Comparison of ENCODE assay signal across 8 mouse cellular contexts in the genomic region with DNA sequence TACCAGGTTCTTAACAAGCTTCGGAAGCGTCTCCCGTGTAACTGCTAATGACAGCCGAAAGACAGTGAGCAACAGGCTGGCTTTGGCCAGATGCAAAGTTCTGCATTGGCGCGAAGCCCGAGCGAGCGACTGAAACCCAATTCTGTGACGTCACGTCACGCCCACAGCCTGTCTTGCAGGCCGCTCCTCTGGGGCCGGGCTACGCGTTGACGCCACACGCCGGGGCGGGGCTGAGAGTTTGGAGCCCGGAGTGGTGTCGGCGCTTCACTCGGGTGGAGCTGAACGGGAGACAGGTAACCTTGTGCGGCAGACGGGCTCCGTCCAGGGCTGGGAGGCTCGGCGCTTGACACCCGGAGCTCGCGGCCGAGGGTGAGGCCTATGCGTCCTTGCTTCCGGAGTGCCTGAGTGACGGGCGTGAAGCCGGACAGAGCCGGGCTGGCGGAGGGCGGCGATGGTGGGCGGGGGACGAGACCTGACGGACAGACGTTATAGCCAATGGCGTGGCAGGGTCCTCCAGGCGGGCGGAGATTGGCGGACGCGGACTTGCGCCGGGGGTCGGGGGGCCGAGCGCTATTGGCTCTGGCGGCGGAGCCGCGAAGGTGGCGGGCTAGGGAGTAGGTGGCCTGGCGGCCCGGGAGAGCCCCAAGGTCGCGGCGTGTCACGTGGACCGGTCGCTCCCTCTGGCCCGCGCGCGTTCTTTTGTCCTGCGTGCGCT. TPM values are rescaled to one million over a fixed set of nuclear protein-coding genes. Genes with fewer than 3 reads are reported as not detected.
DNase-seq lines count a peak whose midpoint lies in the region; ATAC-seq and TF ChIP-seq lines count a peak whose summit lies in the region.

A gene (plus strand): TSS at position 233 of the 715 bp plus-strand sequence.

- peak; percentile 72 for TF ChIP-seq POLR2A in brain, embryonic 14.5 days (IDR thresholded peaks at IDR 0.05; ENCODE audit: borderline replicate concordance, extremely low read depth, insufficient read depth, insufficient read length, poor library complexity, severe bottlenecking)
- peak; percentile 84 for TF ChIP-seq POLR2A in liver, adult 2 months (IDR thresholded peaks at IDR 0.05; ENCODE audit: extremely low read depth, insufficient read depth, low read length)
- TF ChIP-seq POLR2A in myocyte (IDR thresholded peaks at IDR 0.05; ENCODE audit: insufficient read length, low read depth), result peak; percentile 89

- H3K9ac ChIP-seq in heart, embryonic 11.5 days (ENCODE audit: low read depth, low read length), result peak within 1 kb of the TSS; percentile 93
- H3K9ac ChIP-seq in kidney, embryonic 16.5 days (replicated peaks; ENCODE audit: low read length), result peak within 1 kb of the TSS; percentile 86
- peak within 1 kb of the TSS; percentile 93 for H3K9ac ChIP-seq in liver, adult 2 months (ENCODE audit: low read depth, low read length)

- peaks cover 59% of the 10 kb centered on the region for H3K4me1 ChIP-seq in erythroblast, embryonic 14.5 days (ENCODE audit: control insufficient read depth)
- peaks cover 3% of the 10 kb centered on the region; the same call in 1 of the 2 replicates for H3K4me1 ChIP-seq in heart, embryonic 11.5 days (ENCODE audit: control insufficient read depth, insufficient read depth, low read length)
- peaks cover 7% of the 10 kb centered on the region for H3K4me1 ChIP-seq in kidney, embryonic 16.5 days (ENCODE audit: insufficient read depth, low read length)
- H3K4me1 ChIP-seq in liver, adult 2 months (ENCODE audit: control insufficient read depth, insufficient read depth, low read length), result peaks cover 9% of the 10 kb centered on the region

- no peak for TF ChIP-seq CTCF in C2C12 (IDR thresholded peaks at IDR 0.05; ENCODE audit: control insufficient read depth, insufficient read depth, insufficient read length)
- no peak for TF ChIP-seq CTCF in brain, embryonic 14.5 days (IDR thresholded peaks at IDR 0.05; ENCODE audit: borderline replicate concordance, extremely low read depth, insufficient read depth, insufficient read length)
- TF ChIP-seq CTCF in liver, adult 2 months (IDR thresholded peaks at IDR 0.05; ENCODE audit: low read depth, low read length), result no peak

- peak; percentile 99 for DNase-seq in brain, embryonic 14.5 days (ENCODE audit: low read depth)
- DNase-seq in liver, adult 2 months (ENCODE audit: extremely low read depth, low read depth, low spot score), result peak; percentile 92
- DNase-seq in splenic B cell, adult 2 months (ENCODE audit: low read depth, low spot score), result peak; percentile 99

- peak within 1 kb of the TSS; percentile 96 for H3K27ac ChIP-seq in heart, embryonic 11.5 days (ENCODE audit: low read depth, low read length)
- peak within 1 kb of the TSS; percentile 94 for H3K27ac ChIP-seq in kidney, embryonic 16.5 days (ENCODE audit: low read length)
- peak within 1 kb of the TSS; percentile 94 for H3K27ac ChIP-seq in liver, adult 2 months (replicated peaks; ENCODE audit: insufficient read depth, low read depth, low read length)

- peak within 1 kb of the TSS; percentile 73 for H3K4me2 ChIP-seq in heart, embryonic 11.5 days
- peak within 1 kb of the TSS; percentile 89 for H3K4me2 ChIP-seq in kidney, embryonic 16.5 days (replicated peaks; ENCODE audit: low read depth, low read length)
- peak within 1 kb of the TSS; percentile 96 for H3K4me2 ChIP-seq in myocyte (ENCODE audit: low read depth)

- H3ac ChIP-seq in C2C12 (ENCODE audit: control insufficient read depth, insufficient read length, low read depth) (peak within 1 kb of the TSS; percentile 76), myocyte (ENCODE audit: control insufficient read depth, insufficient read length) (peak within 1 kb of the TSS; percentile 49)

- H3K4me3 ChIP-seq in C2C12 (ENCODE audit: insufficient read depth, poor library complexity, severe bottlenecking) (peak within 1 kb of the TSS; percentile 64), myocyte (peak within 1 kb of the TSS; percentile 54)
- peak within 1 kb of the TSS; percentile 74 for H3K4me3 ChIP-seq in erythroblast, embryonic 14.5 days (replicated peaks)
- H3K4me3 ChIP-seq in heart, embryonic 11.5 days (ENCODE audit: low read depth, low read length), result peak within 1 kb of the TSS; percentile 85
- peak within 1 kb of the TSS; percentile 80 for H3K4me3 ChIP-seq in kidney, embryonic 16.5 days (ENCODE audit: low read length)
- peak within 1 kb of the TSS; percentile 82 for H3K4me3 ChIP-seq in liver, adult 2 months (ENCODE audit: insufficient read depth, low read depth, low read length)

- H3K79me2 ChIP-seq in C2C12 (ENCODE audit: control insufficient read depth, insufficient read depth) (peaks cover 47% of the 10 kb centered on the region), myocyte (ENCODE audit: control insufficient read depth, insufficient read depth) (peaks cover 46% of the 10 kb centered on the region)
- peaks cover 8% of the 10 kb centered on the region; the same call in 1 of the 2 replicates for H3K79me2 ChIP-seq in liver, adult 2 months (ENCODE audit: control insufficient read depth, insufficient read depth, low read length)

- WGBS in heart, embryonic 11.5 days (ENCODE audit: insufficient replicate concordance), result under 1% methylated on average over 69 of the region's 77 CpGs
- under 1% methylated on average over 69 of the region's 77 CpGs for WGBS in kidney, embryonic 16.5 days
- WGBS in liver, adult 2 months, result under 1% methylated on average over 76 of the region's 77 CpGs

- H3K27me3 ChIP-seq in C2C12 (ENCODE audit: control insufficient read depth, insufficient read depth, insufficient read length) (no peaks in the 10 kb centered on the region), myocyte (ENCODE audit: control insufficient read depth, insufficient read depth, insufficient read length) (no peaks in the 10 kb centered on the region)
- no peaks in the 10 kb centered on the region for H3K27me3 ChIP-seq in erythroblast, embryonic 14.5 days (ENCODE audit: control insufficient read depth)
- H3K27me3 ChIP-seq in heart, embryonic 11.5 days (ENCODE audit: control insufficient read depth, insufficient read depth, low read length), result no peaks in the 10 kb centered on the region
- H3K27me3 ChIP-seq in kidney, embryonic 16.5 days (ENCODE audit: insufficient read depth, low read length), result no peaks in the 10 kb centered on the region
- no peaks in the 10 kb centered on the region for H3K27me3 ChIP-seq in liver, adult 2 months (ENCODE audit: control insufficient read depth, insufficient read depth, low read length)
- H3K27me3 ChIP-seq in splenic B cell, adult 2 months (ENCODE audit: control insufficient read depth, insufficient read depth, low read length, poor library complexity, severe bottlenecking), result no peaks in the 10 kb centered on the region

- ATAC-seq in heart, embryonic 11.5 days (replicated peaks; ENCODE audit: insufficient number of reproducible peaks, low FRiP score, low TSS enrichment), result peak; percentile 97
- peak; percentile 99 for ATAC-seq in kidney, embryonic 16.5 days (ENCODE audit: low FRiP score, low TSS enrichment)

- no peaks in the 10 kb centered on the region; the same call in 1 of the 2 replicates for H3K9me3 ChIP-seq in erythroblast, embryonic 14.5 days (ENCODE audit: control insufficient read depth, low read length)
- no peaks in the 10 kb centered on the region for H3K9me3 ChIP-seq in heart, embryonic 11.5 days (replicated peaks; ENCODE audit: control insufficient read depth, low read length)
- no peaks in the 10 kb centered on the region for H3K9me3 ChIP-seq in kidney, embryonic 16.5 days (ENCODE audit: low read length)

- peaks cover 45% of the 10 kb centered on the region for H3K79me3 ChIP-seq in C2C12 (ENCODE audit: low read depth)

- H3K36me3 ChIP-seq in C2C12 (ENCODE audit: control insufficient read depth, insufficient read depth) (peaks cover 4% of the 10 kb centered on the region), myocyte (ENCODE audit: control insufficient read depth, insufficient read depth) (no peaks in the 10 kb centered on the region)
- peaks cover 34% of the 10 kb centered on the region for H3K36me3 ChIP-seq in erythroblast, embryonic 14.5 days (ENCODE audit: control insufficient read depth)
- H3K36me3 ChIP-seq in heart, embryonic 11.5 days (ENCODE audit: control insufficient read depth, insufficient read depth, low read length), result no peaks in the 10 kb centered on the region
- H3K36me3 ChIP-seq in kidney, embryonic 16.5 days (ENCODE audit: insufficient read depth, low read length), result no peaks in the 10 kb centered on the region
- H3K36me3 ChIP-seq in liver, adult 2 months (ENCODE audit: control insufficient read depth, insufficient read depth, low read length), result no peaks in the 10 kb centered on the region; the same call in 1 of the 2 replicates
- H3K36me3 ChIP-seq in splenic B cell, adult 2 months (ENCODE audit: control insufficient read depth, insufficient read depth, low read length, poor library complexity, severe bottlenecking), result no peaks in the 10 kb centered on the region

TF ChIP-seq in C2C12, 6 proteins besides CTCF, POLR2A, EP300 and RAD21:
- no peak for TF ChIP-seq CEBPB (IDR thresholded peaks at IDR 0.05; ENCODE audit: low read depth)
- TF ChIP-seq USF1 (IDR thresholded peaks at IDR 0.05; ENCODE audit: low read depth), result no peak
- no peak for TF ChIP-seq FOSL1 (IDR thresholded peaks at IDR 0.05; ENCODE audit: insufficient read depth, low read length, poor library complexity, severe bottlenecking)
- TF ChIP-seq MYOD1 (IDR thresholded peaks at IDR 0.05; ENCODE audit: control insufficient read depth, insufficient read length, low read depth), result no peak
- TF ChIP-seq MYOG (IDR thresholded peaks at IDR 0.05; ENCODE audit: control insufficient read depth, extremely low read depth, insufficient read length), result no peak
- TF ChIP-seq MAX (IDR thresholded peaks at IDR 0.05), result no peak
TF ChIP-seq in C2C12: peak in this region for 0.

TF ChIP-seq in myocyte, 11 proteins besides CTCF, POLR2A, EP300 and RAD21:
- no peak for TF ChIP-seq REST (IDR thresholded peaks at IDR 0.05; ENCODE audit: insufficient read depth, insufficient read length)
- peak; percentile 57 for TF ChIP-seq SRF (IDR thresholded peaks at IDR 0.05; ENCODE audit: control insufficient read depth, insufficient read length, low read depth)
- TF ChIP-seq POLR2AphosphoS2 (IDR thresholded peaks at IDR 0.05; ENCODE audit: insufficient read length, low read depth), result peak; percentile 88
- peak in 1 of 3 experiments; percentile 34 for TF ChIP-seq MYOD1 (IDR thresholded peaks at IDR 0.05; ENCODE audit: control insufficient read depth in 1 of 3, insufficient read length in 2 of 3, low read depth in 2 of 3)
- TF ChIP-seq MAX (IDR thresholded peaks at IDR 0.05; ENCODE audit: low read depth), result no peak
- no peak for TF ChIP-seq USF1 (IDR thresholded peaks at IDR 0.05; ENCODE audit: low read depth)

RNA-seq across cellular contexts. Expression of the gene that starts here (rescaled TPM):
- polyA plus RNA-seq in C2C12 (2012; fragmentation: generic; extraction: Trizol), result 102 TPM
- polyA plus RNA-seq in brain, embryonic 14.5 days (2012; rRNA removed), result 59.1 and 89.5 TPM in 2 replicates
- 13.2 and 19.7 TPM in 2 replicates for polyA plus RNA-seq in erythroblast, embryonic 14.5 days (2012)
- polyA plus RNA-seq in heart, embryonic 11.5 days (2014; fragmentation: Nextera tagmentation; extraction: Ambion mirVana), result 201 and 244 TPM in 2 replicates
- 155 and 157 TPM in 2 replicates for polyA plus RNA-seq in kidney, embryonic 16.5 days (2015; fragmentation: Nextera tagmentation; extraction: Ambion mirVana)
- total RNA-seq in liver, adult 2 months (2014; rRNA removed), result 69.9 and 106 TPM in 2 replicates
- 71.1 and 85.2 TPM in 2 replicates for polyA plus RNA-seq in liver, adult 2 months (2012; rRNA removed)
- polyA plus RNA-seq in myocyte (2012; fragmentation: generic; extraction: Trizol), result 127 TPM

Comparison
In these comparisons a context has a peak if more than half of its experiments do, and no peak if none do; other contexts are left out.
1. Peak in every context shown above with its lines: DNase-seq, ATAC-seq, H3K4me3 ChIP-seq and H3K27ac ChIP-seq.